Mouse (Mus musculus): ENCODE data around the gene Gpr63.
"Not testable (repeated sequence)": the region's sequence is repeated elsewhere in the genome, so short reads cannot be mapped to it uniquely, and the experiment has no call there.

The Gpr63 gene

DNA sequence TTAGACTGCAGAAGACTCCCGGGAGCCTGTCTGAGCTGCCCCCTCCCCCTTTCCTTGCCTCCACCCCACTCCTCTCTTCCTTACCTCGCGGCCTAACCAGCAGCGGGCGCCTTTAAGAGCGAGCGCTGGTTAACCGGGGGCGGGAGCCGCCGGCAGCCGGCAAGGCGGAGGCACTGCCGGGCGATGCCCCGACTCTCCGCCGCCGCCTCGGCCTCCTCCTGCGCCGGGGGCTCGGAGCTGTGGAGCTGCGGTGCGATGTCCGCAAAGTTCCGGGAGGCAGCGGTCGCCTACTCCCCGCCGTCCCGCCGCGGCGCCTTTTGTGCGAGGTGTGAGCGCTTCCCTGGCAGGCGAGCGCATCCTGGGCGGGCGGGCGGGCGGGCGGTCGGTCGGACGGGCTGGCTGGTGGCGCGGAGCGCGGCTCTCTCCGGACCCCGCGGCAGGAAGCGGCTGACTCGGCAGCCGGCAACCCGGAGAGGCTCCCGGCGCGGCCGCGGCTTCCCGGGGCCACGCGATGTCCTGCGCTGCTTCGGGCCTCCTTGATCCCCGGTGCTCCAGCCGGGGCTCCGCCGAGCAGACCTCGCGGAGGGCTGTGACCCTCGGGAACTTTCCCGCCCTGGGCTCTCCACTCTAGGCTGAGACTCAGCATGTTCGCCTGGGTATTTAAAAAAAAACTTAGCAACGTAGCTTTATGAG lies at the start of gene Gpr63:
Gene Gpr63, plus strand, starts transcription at position 109 of the 693 bp plus-strand sequence.
- DNase-seq (ENCODE audit: low spot score in 2 of 2), result peak; percentile 61 to 71

DNA sequence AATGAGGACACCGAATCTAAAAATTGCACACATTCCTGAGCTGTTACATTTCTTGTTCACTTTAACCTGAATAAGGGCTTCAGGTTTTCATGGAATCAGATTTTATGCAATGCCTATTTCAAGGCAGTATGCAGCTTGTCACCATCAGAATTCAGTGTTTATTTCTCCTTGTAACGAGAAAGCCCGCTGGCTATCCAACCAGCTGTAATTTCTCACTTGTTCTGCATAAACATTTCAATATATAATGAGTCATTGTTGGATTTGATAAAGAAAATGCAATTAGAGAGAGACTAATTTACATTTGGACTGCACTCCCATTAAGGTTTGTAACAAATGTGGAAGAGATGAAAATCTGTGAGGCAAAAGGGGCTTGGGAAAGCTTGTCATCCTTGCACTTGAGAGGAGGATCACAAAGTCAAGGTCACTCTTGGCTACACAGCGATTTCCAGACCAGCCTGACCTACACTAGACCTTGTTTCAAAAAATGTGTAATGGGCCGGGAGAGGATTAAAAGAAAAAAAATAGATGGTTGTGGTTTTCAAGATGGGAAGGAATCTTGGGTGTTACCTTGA lies 46.1 kb upstream of the Gpr63 start:
- no peak for DNase-seq (ENCODE audit: low spot score in 2 of 2)

DNA sequence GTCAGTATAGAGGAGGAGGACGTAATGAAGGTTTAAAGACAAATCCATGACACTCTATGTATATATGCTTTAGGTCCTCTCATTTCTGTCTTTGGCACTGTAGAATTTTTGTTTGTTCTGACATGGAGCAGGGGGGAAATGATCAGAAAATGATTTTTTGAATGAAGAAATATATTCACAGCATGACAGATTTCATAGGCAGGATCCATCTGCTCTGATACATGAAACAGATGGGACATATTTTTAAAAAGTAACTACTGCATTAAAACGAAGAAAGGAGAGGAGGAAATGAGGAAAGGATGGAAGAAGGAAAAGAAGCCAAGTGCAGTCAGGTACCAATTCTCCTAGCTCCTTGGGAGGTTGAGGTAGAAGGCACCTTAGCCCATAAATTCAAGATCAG lies 41.5 kb upstream of the Gpr63 start:
- DNase-seq (ENCODE audit: low spot score in 2 of 2), result no peak

DNA sequence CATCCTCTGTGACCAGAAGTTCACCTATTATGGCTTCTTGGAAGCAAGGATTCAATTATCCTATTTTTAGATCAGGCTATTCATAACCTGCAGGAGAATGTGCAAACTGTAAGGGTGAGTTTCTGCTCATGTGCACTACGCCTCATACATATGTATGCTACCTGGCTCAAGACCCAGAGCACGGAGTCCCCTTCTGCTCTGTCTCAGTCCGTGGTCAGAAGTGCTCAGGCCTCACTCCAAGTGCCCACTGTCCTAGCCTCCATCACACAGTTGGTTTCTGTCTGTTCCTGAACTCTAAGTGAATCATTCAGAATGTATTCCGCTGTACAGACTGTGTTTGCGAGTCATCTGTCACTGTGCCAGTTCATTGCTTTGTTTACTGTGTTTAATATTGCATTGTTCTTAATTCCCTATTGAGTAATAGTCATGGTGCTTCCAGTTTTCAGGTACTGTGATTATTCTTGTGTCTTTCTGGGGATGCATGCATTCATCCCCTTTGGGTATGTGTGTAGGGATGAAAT lies 37.9 kb upstream of the Gpr63 start:
- DNase-seq (ENCODE audit: low spot score in 2 of 2), result no peak

DNA sequence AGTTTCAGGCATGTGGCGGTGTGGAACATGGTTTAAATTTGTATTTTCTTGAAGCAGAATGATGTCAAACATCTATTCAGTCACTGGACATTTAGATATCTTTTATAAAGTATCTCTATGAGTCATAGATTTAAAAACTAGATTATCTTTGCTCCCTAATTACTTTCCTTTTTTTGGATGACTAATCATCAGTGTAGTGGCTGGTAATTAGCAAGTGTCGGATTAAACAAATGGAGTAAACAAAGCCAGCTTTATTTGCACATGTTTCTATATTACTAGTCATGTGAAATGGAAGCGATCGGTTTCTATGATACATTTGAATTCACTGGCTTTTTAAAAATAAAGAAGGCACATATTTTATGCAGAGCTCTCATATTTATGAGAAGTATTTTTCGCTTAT lies 37.3 kb upstream of the Gpr63 start:
- no peak for DNase-seq (ENCODE audit: low spot score in 2 of 2)

DNA sequence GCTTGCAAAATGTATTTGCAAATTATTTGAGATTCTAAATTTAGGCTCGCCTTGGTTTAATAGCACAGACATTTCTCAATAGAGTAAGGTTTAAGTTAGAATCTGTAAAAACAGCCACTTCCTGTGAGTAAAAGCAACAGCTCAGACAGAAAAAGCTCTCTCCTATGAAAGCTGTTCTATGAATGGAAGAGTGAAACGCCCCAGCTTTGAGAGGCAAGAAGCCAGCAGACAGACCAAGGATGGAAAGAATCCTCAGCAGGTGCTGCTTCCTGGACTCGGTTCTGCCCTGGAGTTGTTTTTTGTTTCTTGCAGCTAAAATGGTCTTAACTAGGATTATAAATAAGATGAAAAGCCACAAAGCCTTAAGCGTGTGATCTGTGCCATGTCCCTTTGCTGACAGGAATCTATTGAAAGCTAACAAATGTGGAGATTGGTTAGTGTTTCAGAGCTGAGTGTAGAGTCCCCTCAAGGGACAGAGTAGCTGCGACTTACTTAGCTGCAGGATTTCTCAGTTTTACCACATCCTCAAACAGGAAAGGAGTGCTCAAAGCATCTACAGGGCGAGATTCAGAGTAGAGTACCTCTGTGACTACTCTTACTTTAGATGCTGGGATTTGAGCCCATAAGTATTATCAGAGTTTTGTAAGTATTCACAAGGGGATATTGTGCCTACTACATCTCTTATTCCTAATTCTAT lies 23.3 kb upstream of the Gpr63 start:
- no peak for DNase-seq (ENCODE audit: low spot score in 2 of 2)

DNA sequence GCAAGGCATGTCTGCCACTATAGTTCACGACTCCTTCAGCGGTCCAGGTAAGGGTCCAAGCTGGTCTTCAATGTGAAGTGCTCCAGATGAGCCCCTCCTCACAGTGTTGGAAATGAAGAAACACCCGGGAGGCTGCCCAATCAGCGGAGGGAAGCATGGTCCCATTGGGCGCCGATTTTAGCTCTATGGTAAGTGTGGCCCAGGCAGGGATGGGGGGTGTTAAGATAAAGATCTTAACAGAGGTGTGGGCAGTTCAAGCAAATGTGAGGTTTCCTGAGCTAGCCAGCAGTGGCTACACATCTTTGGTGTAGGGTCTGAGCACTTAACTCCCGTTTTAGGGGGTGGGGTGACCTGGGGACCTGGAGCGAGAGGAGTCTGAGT lies 299 bp upstream of the Gpr63 start:
- no peak for DNase-seq (ENCODE audit: low spot score in 2 of 2)

DNA sequence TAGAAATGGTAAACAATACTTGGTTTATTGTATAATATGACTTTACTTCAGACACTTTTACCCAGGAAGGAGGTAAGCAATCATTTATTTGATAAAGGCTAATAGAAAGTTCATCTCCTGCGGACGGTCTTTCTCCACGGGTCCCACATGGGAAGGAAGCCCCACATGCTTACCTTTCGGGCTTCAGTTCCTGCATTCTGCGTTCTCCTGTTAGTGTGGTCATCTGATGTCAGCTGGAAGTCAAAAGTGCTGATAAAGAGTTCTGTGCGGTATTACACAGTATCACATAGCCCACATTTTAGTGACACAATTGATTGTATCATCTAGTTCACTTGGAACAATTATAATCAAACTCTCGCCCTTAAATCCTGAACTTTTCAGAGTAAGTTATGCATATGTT lies 1.0 kb downstream of the Gpr63 start:
- no peak for DNase-seq (ENCODE audit: low spot score in 2 of 2)

DNA sequence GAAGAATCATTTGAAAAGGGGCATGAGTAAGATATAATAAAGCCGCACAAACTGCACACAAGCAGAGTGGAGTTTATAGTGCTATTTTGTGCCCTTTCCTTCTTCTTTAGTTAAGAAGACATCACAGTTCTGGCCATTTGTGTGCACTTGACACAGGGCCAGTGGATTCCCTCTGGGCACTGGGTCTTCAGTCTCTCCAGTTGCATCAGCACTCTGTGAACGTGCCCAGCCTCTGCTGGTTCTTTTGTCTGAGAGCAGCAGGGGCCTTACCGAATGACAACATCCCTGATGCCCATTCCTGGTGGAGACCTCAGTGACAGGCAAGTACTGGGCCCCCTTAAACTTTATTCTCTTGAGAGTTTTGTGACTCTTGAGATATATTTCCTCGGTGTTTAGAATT lies 12.4 kb downstream of the Gpr63 start:
- no peak for DNase-seq (ENCODE audit: low spot score in 2 of 2)

DNA sequence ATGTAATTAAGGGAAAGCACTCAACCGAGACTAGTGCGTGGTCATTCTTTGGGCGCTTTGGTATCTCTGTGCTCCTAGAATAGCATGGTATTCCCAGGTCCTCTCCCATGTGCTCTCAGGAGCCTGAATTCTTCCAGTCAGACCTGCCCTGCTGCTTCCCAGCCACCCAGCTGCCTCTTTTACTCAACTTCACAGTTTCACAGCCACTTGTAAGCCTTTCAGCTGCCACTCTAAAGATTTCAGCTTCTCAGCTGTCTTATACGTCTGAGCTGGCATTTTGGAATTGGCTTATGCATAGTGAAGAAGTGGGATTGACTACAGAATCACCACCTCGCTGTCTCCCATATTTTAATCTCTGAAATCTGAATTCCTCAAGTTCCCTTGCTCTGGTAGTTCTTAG lies 19.4 kb downstream of the Gpr63 start:
- DNase-seq (ENCODE audit: low spot score in 2 of 2), result no peak

DNA sequence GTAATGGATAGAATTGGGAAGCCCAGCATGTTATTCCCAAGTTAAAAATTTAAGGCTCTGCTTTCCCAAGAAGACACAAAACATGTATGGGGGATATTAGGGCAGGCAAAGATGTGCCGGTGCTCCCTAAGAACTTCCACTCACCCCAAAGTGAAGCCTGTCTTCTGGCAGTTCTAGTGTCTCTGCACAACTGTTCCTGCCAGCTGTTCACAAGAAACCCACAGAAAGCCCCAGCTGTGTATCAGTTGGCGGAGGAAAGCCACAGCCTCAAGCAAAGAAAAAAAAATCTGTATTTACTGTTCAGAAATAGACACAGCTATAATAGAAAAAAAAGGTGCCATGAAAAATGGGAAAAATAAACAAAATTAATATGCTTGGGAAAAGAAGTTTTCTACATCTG lies 25.3 kb downstream of the Gpr63 start:
- no peak for DNase-seq (ENCODE audit: low spot score in 2 of 2)

GRCm38 (mm10) chr4:25009328-25009727 lies 43.1 kb downstream of the Gpr63 start:
- not testable (repeated sequence) for DNase-seq (ENCODE audit: low spot score in 2 of 2)

DNA sequence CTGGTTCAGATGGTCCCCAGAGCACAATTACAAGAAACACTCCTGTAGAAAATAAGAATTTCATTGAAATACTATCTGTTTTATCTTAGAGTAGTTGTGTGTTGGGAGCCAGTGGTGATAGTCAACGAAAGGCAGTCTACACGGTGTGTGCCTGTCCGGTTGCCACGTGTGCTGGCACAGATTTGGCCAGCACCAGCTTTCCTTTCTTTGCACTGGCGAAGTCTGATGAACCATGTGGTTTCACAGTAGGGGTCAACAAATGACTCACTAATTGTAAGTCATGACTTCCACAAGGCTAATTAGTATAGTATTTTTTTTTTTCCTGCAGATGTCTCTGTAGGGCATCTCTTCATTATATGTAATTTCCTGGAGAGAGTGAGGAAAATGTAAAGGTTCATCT lies 45.6 kb downstream of the Gpr63 start:
- no peak for DNase-seq (ENCODE audit: low spot score in 2 of 2)

DNA sequence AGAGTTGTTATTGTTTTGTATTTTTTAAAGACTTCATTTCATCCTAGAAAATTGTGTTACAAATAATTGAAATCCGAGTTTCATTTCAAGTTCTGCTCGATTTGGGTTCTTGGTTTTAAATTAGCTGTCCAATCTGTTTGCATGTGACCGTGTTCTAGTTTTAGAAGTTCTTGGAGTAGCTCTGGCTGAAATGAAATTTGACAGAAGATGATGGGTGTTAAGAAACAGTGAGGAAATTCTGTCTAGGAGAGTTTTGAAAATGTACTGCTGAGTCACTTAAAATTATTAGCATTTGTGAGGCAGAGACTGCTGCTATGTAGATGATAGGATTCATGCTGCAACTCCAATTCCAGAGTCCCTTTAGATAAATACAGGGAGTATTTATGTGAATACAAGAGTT lies 46.5 kb downstream of the Gpr63 start:
- no peak for DNase-seq (ENCODE audit: low spot score in 2 of 2)

DNA sequence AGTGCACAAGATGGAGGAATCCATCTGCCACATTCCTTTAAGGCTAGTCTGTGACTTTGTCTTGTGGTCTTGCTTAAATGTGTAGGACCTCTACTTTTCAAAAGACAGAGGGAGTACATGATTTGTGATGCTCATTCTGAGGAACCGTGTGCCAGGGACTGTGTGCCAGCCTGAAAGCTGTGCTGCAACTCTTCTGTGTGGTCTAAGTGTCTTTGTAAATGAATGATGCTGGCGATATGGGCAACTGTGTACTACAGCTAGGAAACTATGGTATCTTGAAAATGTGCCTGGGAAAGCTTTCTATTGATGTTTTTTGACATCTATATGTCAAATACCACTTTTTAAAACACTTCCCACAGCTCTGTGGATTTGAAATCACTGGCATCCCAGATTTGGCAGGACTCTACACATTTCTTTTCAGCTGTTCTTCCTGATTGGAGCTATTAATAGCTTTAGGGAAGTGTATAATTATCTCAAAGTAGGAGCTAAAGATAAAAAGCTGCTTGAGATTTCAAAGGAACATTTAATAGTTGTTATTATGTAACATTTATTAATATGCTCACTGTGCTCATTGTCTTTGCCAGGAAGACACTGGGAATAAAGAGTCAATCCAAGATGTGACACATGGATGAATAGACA lies 48.9 kb downstream of the Gpr63 start:
- DNase-seq (ENCODE audit: low spot score in 2 of 2), result no peak

- no peak for DNase-seq (ENCODE audit: low spot score in 2 of 2)
Measured at GRCm38 (mm10) chr4:25028252-25028651, 62.0 kb downstream of the Gpr63 start.

DNA sequence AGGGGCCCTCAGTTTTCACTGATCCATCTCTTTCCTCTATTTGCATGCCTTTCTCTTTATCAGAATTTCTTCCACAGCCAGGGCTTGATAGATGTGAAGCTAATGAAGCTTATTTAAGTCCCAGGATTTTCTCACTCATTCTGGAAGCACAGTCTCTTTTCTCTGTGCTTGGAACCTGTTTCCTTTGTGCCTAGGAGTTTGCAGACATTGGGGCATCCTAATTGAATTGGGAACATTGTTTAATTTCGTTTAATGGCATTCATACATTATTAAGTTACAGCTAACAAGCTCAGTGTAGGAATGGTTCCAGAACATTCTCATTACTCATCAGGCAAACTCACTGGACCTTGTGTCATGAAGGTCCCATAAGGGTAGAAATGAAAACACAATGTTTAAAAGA lies 62.5 kb downstream of the Gpr63 start:
- no peak for DNase-seq (ENCODE audit: low spot score in 2 of 2)

GRCm38 (mm10) chr4:25029875-25030274 lies 63.7 kb downstream of the Gpr63 start:
- DNase-seq (ENCODE audit: low spot score in 2 of 2), result peak in 1 of 2 experiments; percentile 31

GRCm38 (mm10) chr4:25035158-25035791 lies 69.1 kb downstream of the Gpr63 start:
- DNase-seq (ENCODE audit: low spot score in 2 of 2), result no peak

DNA sequence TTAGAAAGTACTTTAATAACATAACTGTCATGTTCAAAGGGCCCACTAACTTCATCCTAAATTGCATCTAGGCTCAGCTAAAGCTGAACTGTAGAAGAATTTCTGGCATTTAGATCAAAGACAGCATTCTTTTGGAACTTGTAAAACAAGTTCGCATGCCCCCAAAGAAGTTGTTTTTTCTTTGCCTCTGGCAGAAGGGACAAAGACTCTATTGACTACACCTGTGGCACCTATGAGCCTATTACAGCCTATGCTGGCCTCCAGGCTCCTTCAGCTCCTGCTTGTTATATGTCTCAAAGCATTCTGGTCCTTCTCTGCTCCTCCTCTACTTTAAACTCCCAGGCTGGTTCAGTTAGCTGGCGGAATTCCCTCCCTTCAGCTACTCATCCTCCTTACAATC lies 69.6 kb downstream of the Gpr63 start:
- no peak for DNase-seq (ENCODE audit: low spot score in 2 of 2)

DNA sequence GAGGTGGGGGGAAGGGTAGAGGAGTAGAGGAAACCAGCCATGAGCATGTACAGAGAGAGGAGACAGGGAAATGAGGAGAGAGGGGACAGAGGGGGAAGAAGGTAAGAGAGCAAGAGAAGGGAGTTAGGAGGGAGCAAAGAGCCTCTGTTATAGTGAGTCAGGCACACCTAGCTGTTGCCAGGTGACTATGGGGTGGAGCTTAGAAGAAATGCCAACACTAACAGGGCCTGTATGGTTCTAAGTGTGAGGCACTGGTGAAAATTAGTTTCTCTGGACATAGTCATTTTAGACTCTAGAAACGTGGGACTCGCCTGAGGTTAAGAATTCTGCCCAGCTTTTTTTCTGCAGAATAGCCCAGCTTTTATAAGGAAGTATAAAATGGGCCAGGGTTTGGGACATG lies 71.1 kb downstream of the Gpr63 start:
- no peak for DNase-seq (ENCODE audit: low spot score in 2 of 2)

- DNase-seq (ENCODE audit: low spot score in 2 of 2), result not testable (repeated sequence)
Measured at GRCm38 (mm10) chr4:25055541-25055940, 89.3 kb downstream of the Gpr63 start.

Data from right cerebral cortex, postnatal 36 days (tissue).